Mouse (Mus musculus): ENCODE results near the gene Mef2b. TPM values are rescaled to one million over a fixed set of nuclear protein-coding genes. Genes with fewer than 3 reads are reported as not detected.
"Not testable (repeated sequence)": the region's sequence is repeated elsewhere in the genome, so short reads cannot be mapped to it uniquely, and the experiment has no call there.

Gene Mef2b
- total RNA-seq, 2 experiments from 2014 or later = not detected

DNA sequence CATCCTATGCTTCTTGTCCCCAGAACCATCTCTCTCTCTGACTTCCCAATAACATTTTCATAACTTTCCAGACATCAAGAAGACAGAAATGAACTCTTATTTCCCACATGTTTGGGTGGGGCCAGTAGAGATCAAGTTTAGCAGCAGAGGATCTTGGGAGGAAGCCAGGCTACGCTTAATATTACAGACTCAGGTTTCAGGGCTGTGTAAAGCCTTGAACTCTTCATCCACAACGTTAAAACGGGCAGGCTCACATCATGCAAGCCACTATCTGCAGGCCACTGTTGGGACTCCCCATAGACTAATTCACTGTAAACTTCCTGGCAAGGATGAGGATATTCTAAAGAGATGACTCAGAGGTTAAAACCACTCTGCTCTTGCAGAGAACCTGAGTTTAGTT, 74.9 kb downstream of the Mef2b start:
- no peak for ATAC-seq (replicated peaks; ENCODE audit: low FRiP score, poor library complexity, severe bottlenecking)

- ATAC-seq (replicated peaks; ENCODE audit: low FRiP score, poor library complexity, severe bottlenecking) = no peak
These were observed 75.6 kb downstream of the Mef2b start for GRCm38 (mm10) chr8:70215092-70215491.

- ATAC-seq (replicated peaks; ENCODE audit: low FRiP score, poor library complexity, severe bottlenecking) = not testable (repeated sequence)
These were observed 76.7 kb downstream of the Mef2b start for GRCm38 (mm10) chr8:70216161-70216560.

DNA sequence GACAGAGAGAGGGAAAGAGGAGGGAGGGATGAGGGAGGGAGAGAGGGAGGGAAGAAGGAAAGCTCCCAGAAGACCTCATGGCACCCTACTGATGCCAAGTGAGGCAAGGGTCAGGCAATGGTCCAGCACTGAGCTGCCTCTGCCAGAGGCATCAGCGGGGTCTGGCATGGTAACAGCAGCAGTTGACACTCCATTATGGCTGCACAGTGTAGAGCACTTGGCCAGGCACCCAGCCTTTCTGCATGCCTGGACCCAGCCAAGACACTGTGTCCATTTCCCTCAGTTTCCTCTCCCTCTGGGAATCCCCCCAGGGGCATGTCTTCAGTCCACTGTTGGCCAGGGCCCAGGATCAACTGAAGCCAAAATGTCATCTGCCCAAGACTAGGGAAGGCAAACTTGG, 77.1 kb downstream of the Mef2b start:
- ATAC-seq (replicated peaks; ENCODE audit: low FRiP score, poor library complexity, severe bottlenecking) = no peak

Other genes starting within 250 kb of the Mef2b start
- gene Tssk6, start 237.5 kb upstream of the Mef2b start, total RNA-seq (2015; ENCODE audit: low replicate concordance) = not detected in 2 replicates
- gene Tssk6, start 237.5 kb upstream of the Mef2b start, total RNA-seq (2017; ENCODE audit: low replicate concordance) = 0.28 and 0.94 TPM in 2 replicates
- 16.1 and 18.2 TPM in 2 replicates for gene Ndufa13, start 237.2 kb upstream of the Mef2b start, total RNA-seq (2015; ENCODE audit: low replicate concordance)
- gene Ndufa13, start 237.2 kb upstream of the Mef2b start, total RNA-seq (2017; ENCODE audit: low replicate concordance) = 27.2 and 32.9 TPM in 2 replicates
- not detected in 2 replicates for gene Yjefn3, start 237.0 kb upstream of the Mef2b start, total RNA-seq (2015; ENCODE audit: low replicate concordance)
- gene Yjefn3, start 237.0 kb upstream of the Mef2b start, total RNA-seq (2017; ENCODE audit: low replicate concordance) = not detected in 2 replicates
- 22.8 and 30.2 TPM in 2 replicates for gene Gatad2a, start 143.3 kb upstream of the Mef2b start, total RNA-seq (2015; ENCODE audit: low replicate concordance)
- 25.7 and 31.8 TPM in 2 replicates for gene Gatad2a, start 143.3 kb upstream of the Mef2b start, total RNA-seq (2017; ENCODE audit: low replicate concordance)
- 24.0 and 33.9 TPM in 2 replicates for gene Mau2, start 97.0 kb upstream of the Mef2b start, total RNA-seq (2015; ENCODE audit: low replicate concordance)
- 47.4 and 49.5 TPM in 2 replicates for gene Mau2, start 97.0 kb upstream of the Mef2b start, total RNA-seq (2017; ENCODE audit: low replicate concordance)
- gene Sugp1, start 96.9 kb upstream of the Mef2b start, total RNA-seq (2015; ENCODE audit: low replicate concordance) = 8.2 and 10.6 TPM in 2 replicates
- gene Sugp1, start 96.9 kb upstream of the Mef2b start, total RNA-seq (2017; ENCODE audit: low replicate concordance) = 15.6 and 22.6 TPM in 2 replicates
- gene Tm6sf2, start 66.8 kb upstream of the Mef2b start, total RNA-seq (2015; ENCODE audit: low replicate concordance) = 2.3 TPM in 1 of 2 replicates, not detected in the other
- 2.9 TPM in 1 of 2 replicates, not detected in the other for gene Tm6sf2, start 66.8 kb upstream of the Mef2b start, total RNA-seq (2017; ENCODE audit: low replicate concordance)
- gene Hapln4, start 56.3 kb upstream of the Mef2b start, total RNA-seq (2015; ENCODE audit: low replicate concordance) = not detected in 2 replicates
- gene Hapln4, start 56.3 kb upstream of the Mef2b start, total RNA-seq (2017; ENCODE audit: low replicate concordance) = not detected in 2 replicates
- gene Ncan, start 18.8 kb upstream of the Mef2b start, total RNA-seq (2015; ENCODE audit: low replicate concordance) = not detected in 2 replicates
- gene Ncan, start 18.8 kb upstream of the Mef2b start, total RNA-seq (2017; ENCODE audit: low replicate concordance) = not detected in 2 replicates
- gene Nr2c2ap, start 8.4 kb upstream of the Mef2b start, total RNA-seq (2015; ENCODE audit: low replicate concordance) = 4.8 and 5.4 TPM in 2 replicates
- 1.4 and 1.5 TPM in 2 replicates for gene Nr2c2ap, start 8.4 kb upstream of the Mef2b start, total RNA-seq (2017; ENCODE audit: low replicate concordance)
- 8.1 and 16.3 TPM in 2 replicates for gene Rfxank, start 557 bp upstream of the Mef2b start, total RNA-seq (2015; ENCODE audit: low replicate concordance)
- 9.7 and 10.2 TPM in 2 replicates for gene Rfxank, start 557 bp upstream of the Mef2b start, total RNA-seq (2017; ENCODE audit: low replicate concordance)
- gene Borcs8, start 212 bp upstream of the Mef2b start, total RNA-seq (2015; ENCODE audit: low replicate concordance) = 2.1 and 16.7 TPM in 2 replicates
- gene Borcs8, start 212 bp upstream of the Mef2b start, total RNA-seq (2017; ENCODE audit: low replicate concordance) = 15.5 and 30.7 TPM in 2 replicates
- 4.0 and 8.1 TPM in 2 replicates for gene Tmem161a, start 32.6 kb downstream of the Mef2b start, total RNA-seq (2015; ENCODE audit: low replicate concordance)
- gene Tmem161a, start 32.6 kb downstream of the Mef2b start, total RNA-seq (2017; ENCODE audit: low replicate concordance) = 4.5 and 4.9 TPM in 2 replicates
- gene Slc25a42, start 72.6 kb downstream of the Mef2b start, total RNA-seq (2015; ENCODE audit: low replicate concordance) = 13.8 and 20.6 TPM in 2 replicates
- 16.2 and 23.8 TPM in 2 replicates for gene Slc25a42, start 72.6 kb downstream of the Mef2b start, total RNA-seq (2017; ENCODE audit: low replicate concordance)
- 24.4 and 33.9 TPM in 2 replicates for gene Sugp2, start 94.5 kb downstream of the Mef2b start, total RNA-seq (2015; ENCODE audit: low replicate concordance)
- 22.7 and 28.9 TPM in 2 replicates for gene Sugp2, start 94.5 kb downstream of the Mef2b start, total RNA-seq (2017; ENCODE audit: low replicate concordance)
- 4.6 TPM in 1 of 2 replicates, not detected in the other for gene Armc6, start 94.8 kb downstream of the Mef2b start, total RNA-seq (2015; ENCODE audit: low replicate concordance)
- gene Armc6, start 94.8 kb downstream of the Mef2b start, total RNA-seq (2017; ENCODE audit: low replicate concordance) = 4.0 and 6.1 TPM in 2 replicates
- 0.63 and 1.3 TPM in 2 replicates for gene Homer3, start 143.1 kb downstream of the Mef2b start, total RNA-seq (2015; ENCODE audit: low replicate concordance)
- gene Homer3, start 143.1 kb downstream of the Mef2b start, total RNA-seq (2017; ENCODE audit: low replicate concordance) = 0.68 and 2.5 TPM in 2 replicates
- gene Ddx49, start 162.8 kb downstream of the Mef2b start, total RNA-seq (2015; ENCODE audit: low replicate concordance) = 15.0 TPM in 2 replicates
- 23.3 and 40.0 TPM in 2 replicates for gene Ddx49, start 162.8 kb downstream of the Mef2b start, total RNA-seq (2017; ENCODE audit: low replicate concordance)
- 52.7 and 89.2 TPM in 2 replicates for gene Cope, start 162.8 kb downstream of the Mef2b start, total RNA-seq (2015; ENCODE audit: low replicate concordance)
- gene Cope, start 162.8 kb downstream of the Mef2b start, total RNA-seq (2017; ENCODE audit: low replicate concordance) = 36.9 and 53.7 TPM in 2 replicates
- gene Cers1, start 176.1 kb downstream of the Mef2b start, total RNA-seq (2015; ENCODE audit: low replicate concordance) = not detected in 2 replicates
- gene Cers1, start 176.1 kb downstream of the Mef2b start, total RNA-seq (2017; ENCODE audit: low replicate concordance) = 0.43 TPM in 1 of 2 replicates, not detected in the other
- not detected in 2 replicates for gene Gdf1, start 190.1 kb downstream of the Mef2b start, total RNA-seq (2015; ENCODE audit: low replicate concordance)
- not detected in 2 replicates for gene Gdf1, start 190.1 kb downstream of the Mef2b start, total RNA-seq (2017; ENCODE audit: low replicate concordance)
- gene Upf1, start 213.6 kb downstream of the Mef2b start, total RNA-seq (2015; ENCODE audit: low replicate concordance) = 7.1 and 9.2 TPM in 2 replicates
- 20.9 and 21.5 TPM in 2 replicates for gene Upf1, start 213.6 kb downstream of the Mef2b start, total RNA-seq (2017; ENCODE audit: low replicate concordance)
- gene Comp, start 233.8 kb downstream of the Mef2b start, total RNA-seq (2015; ENCODE audit: low replicate concordance) = not detected in 2 replicates
- 0.43 TPM in 1 of 2 replicates, not detected in the other for gene Comp, start 233.8 kb downstream of the Mef2b start, total RNA-seq (2017; ENCODE audit: low replicate concordance)